Mouse (Mus musculus) liver, embryonic 13.5 days (tissue): Measurements from ENCODE around the gene Rnpc3. TPM values are rescaled to one million over a fixed set of nuclear protein-coding genes. Genes with fewer than 3 reads are reported as not detected.
"Not testable (repeated sequence)": the region's sequence is repeated elsewhere in the genome, so short reads cannot be mapped to it uniquely, and the experiment has no call there.

ENCODE experiments used
- ATAC-seq: fragments of 200-750 bp; cut with Nextera tagmentation; 2 replicates; pipeline ENCODE4 v1.8.0; 2017; ENCODE audit warnings: low read depth, mild to moderate bottlenecking, moderate number of reproducible peaks, moderate library complexity
- DNase-seq: peaks from one replicate; pipeline ENCODE4 v3.0.0; 2022
- H3K27ac ChIP-seq: fragments of 300-500 bp; sonication (generic); 2 replicates; pipeline ENCODE4 v1.5.1; 2015; ENCODE audit warnings: moderate library complexity, mild to moderate bottlenecking, inconsistent platforms
- H3K27me3 ChIP-seq: fragments of 300-500 bp; sonication (generic); 2 replicates; pipeline ENCODE4 v1.6.1; 2015; ENCODE audit warnings: mild to moderate bottlenecking, inconsistent platforms
- H3K36me3 ChIP-seq: fragments of 300-500 bp; sonication (generic); 2 replicates; pipeline ENCODE4 v1.6.1; 2015; ENCODE audit warnings: mild to moderate bottlenecking, inconsistent platforms
- H3K4me1 ChIP-seq: fragments of 300-500 bp; sonication (generic); replicated peaks from 2 replicates; pipeline ENCODE4 v1.6.1; 2015; ENCODE audit warnings: inconsistent platforms
- H3K4me2 ChIP-seq: fragments of 300-500 bp; sonication (generic); 2 replicates; pipeline ENCODE4 v1.6.1; 2015; ENCODE audit warnings: inconsistent platforms, mild to moderate bottlenecking, moderate library complexity
- H3K4me3 ChIP-seq: fragments of 300-500 bp; sonication (generic); replicated peaks from 2 replicates; pipeline ENCODE4 v1.5.1; 2015; ENCODE audit warnings: mild to moderate bottlenecking, inconsistent platforms
- H3K9ac ChIP-seq: fragments of 300-500 bp; sonication (generic); 2 replicates; pipeline ENCODE4 v1.6.1; 2015; ENCODE audit warnings: mild to moderate bottlenecking, inconsistent platforms
- H3K9me3 ChIP-seq: fragments of 300-500 bp; sonication (generic); replicated peaks from 2 replicates; pipeline ENCODE4 v1.6.1; 2016; ENCODE audit warnings: inconsistent platforms
- WGBS: fragments of 180-500 bp; shearing (Covaris S2); methylation state at CpG from one replicate; pipeline ENCODE4 v1.1.7; 2015; ENCODE audit not compliant: insufficient replicate concordance; 5-methylcytosine and 5-hydroxymethylcytosine counted together
- polyA plus RNA-seq: library from polyadenylated mRNA; unstranded; fragments of >200 nt; fragmentation: Nextera tagmentation; extraction: Ambion mirVana; gene quantifications from 2 replicates; pipeline ENCODE4 v1.2.1, GENCODE M21; 2015

Gene Rnpc3
- 18.5 and 24.3 TPM in 2 replicates for polyA plus RNA-seq

- ATAC-seq: peak; percentile 96
- H3K36me3 ChIP-seq: peaks cover 11% of the 10 kb centered on the region
- peak within 1 kb of the TSS; percentile 73 for H3K4me2 ChIP-seq
- H3K27me3 ChIP-seq: no peaks in the 10 kb centered on the region
- no peaks in the 10 kb centered on the region for H3K9me3 ChIP-seq
- H3K27ac ChIP-seq: peak within 1 kb of the TSS; percentile 100
- peak within 1 kb of the TSS; percentile 90 for H3K9ac ChIP-seq
- under 1% methylated on average over 69 of the region's 70 CpGs for WGBS
- peak within 1 kb of the TSS; percentile 76 for H3K4me3 ChIP-seq
- H3K4me1 ChIP-seq: peaks cover 32% of the 10 kb centered on the region
- DNase-seq: peak; percentile 91
Observed at GRCm38 (mm10) chr3:113629606-113630359, at the start of gene Rnpc3. Gene Rnpc3, minus strand, starts transcription at chr3:113630149.

- Histone ChIP-seq H3K9ac (no peak overlapping the region), H3K27ac (no peak overlapping the region), H3K4me3 (no peak overlapping the region), H3K36me3 (no peaks in the 10 kb centered on the region), H3K4me1 (no peaks in the 10 kb centered on the region), H3K9me3 (no peaks in the 10 kb centered on the region), H3K27me3 (no peaks in the 10 kb centered on the region), H3K4me2 (no peak overlapping the region)
- ATAC-seq (peak; percentile 61; the same call in 1 of the 2 replicates), DNase-seq (no peak)
- WGBS: 43% methylated on average over 2 of the region's 2 CpGs
Observed at GRCm38 (mm10) chr3:113656940-113657339, 27.0 kb upstream of the Rnpc3 start.

- H3K27ac ChIP-seq: no peak overlapping the region
- no peak overlapping the region for H3K4me2 ChIP-seq
- ATAC-seq: no peak
- no peaks in the 10 kb centered on the region for H3K36me3 ChIP-seq
- H3K4me3 ChIP-seq: no peak overlapping the region
- no peaks in the 10 kb centered on the region for H3K4me1 ChIP-seq
- H3K27me3 ChIP-seq: no peaks in the 10 kb centered on the region
- H3K9me3 ChIP-seq: no peaks in the 10 kb centered on the region
- no peak overlapping the region for H3K9ac ChIP-seq
- 53% methylated on average over 3 of the region's 3 CpGs for WGBS
- DNase-seq: no peak
Observed at GRCm38 (mm10) chr3:113654335-113654734, 24.4 kb upstream of the Rnpc3 start.

GRCm38 (mm10) chr3:113651386-113651785 is 21.4 kb upstream of the Rnpc3 start:
- not testable (repeated sequence) for ATAC-seq, H3K27ac ChIP-seq, H3K4me2 ChIP-seq, H3K9ac ChIP-seq, DNase-seq, H3K4me3 ChIP-seq, H3K27me3 ChIP-seq, H3K36me3 ChIP-seq, H3K4me1 ChIP-seq, H3K9me3 ChIP-seq
- 50% methylated on average over 3 of the region's 3 CpGs for WGBS

- Histone ChIP-seq H3K36me3 (no peaks in the 10 kb centered on the region), H3K9me3 (no peaks in the 10 kb centered on the region), H3K9ac (no peak overlapping the region), H3K4me2 (no peak overlapping the region), H3K27ac (no peak overlapping the region), H3K4me1 (no peaks in the 10 kb centered on the region), H3K27me3 (no peaks in the 10 kb centered on the region), H3K4me3 (no peak overlapping the region)
- no peak for DNase-seq
- 64% methylated on average over 1 of the region's 1 CpGs for WGBS
- no peak for ATAC-seq
Observed at GRCm38 (mm10) chr3:113639545-113639944, 9.6 kb upstream of the Rnpc3 start.

GRCm38 (mm10) chr3:113634220-113634619 is 4.3 kb upstream of the Rnpc3 start:
- DNase-seq (no peak), ATAC-seq (no peak)
- no peak overlapping the region for H3K4me2 ChIP-seq
- H3K4me3 ChIP-seq: no peak overlapping the region
- H3K27ac ChIP-seq: no peak overlapping the region
- H3K27me3 ChIP-seq: no peaks in the 10 kb centered on the region
- H3K9me3 ChIP-seq: no peaks in the 10 kb centered on the region
- H3K36me3 ChIP-seq: no peaks in the 10 kb centered on the region
- no peak overlapping the region for H3K9ac ChIP-seq
- H3K4me1 ChIP-seq: peaks cover 21% of the 10 kb centered on the region

- DNase-seq: peak; percentile 38
- Histone ChIP-seq H3K4me1 (peaks cover 28% of the 10 kb centered on the region), H3K27ac (peak overlapping the region; percentile 100), H3K4me2 (peak overlapping the region; percentile 73), H3K9ac (peak overlapping the region; percentile 90), H3K4me3 (peak overlapping the region; percentile 76), H3K27me3 (no peaks in the 10 kb centered on the region), H3K9me3 (no peaks in the 10 kb centered on the region), H3K36me3 (peaks cover 5% of the 10 kb centered on the region)
- peak; percentile 16 for ATAC-seq
Observed at GRCm38 (mm10) chr3:113631611-113632010, 1.7 kb upstream of the Rnpc3 start.

GRCm38 (mm10) chr3:113630564-113630963 is 615 bp upstream of the Rnpc3 start:
- Histone ChIP-seq H3K36me3 (peaks cover 11% of the 10 kb centered on the region), H3K27ac (peak overlapping the region; percentile 100), H3K9me3 (no peaks in the 10 kb centered on the region), H3K9ac (peak overlapping the region; percentile 90), H3K4me2 (peak overlapping the region; percentile 73), H3K4me1 (peaks cover 32% of the 10 kb centered on the region), H3K27me3 (no peaks in the 10 kb centered on the region), H3K4me3 (peak overlapping the region; percentile 76)
- 6% methylated on average over 13 of the region's 13 CpGs for whole genome bisulfite sequencing
- ATAC-seq (0 out of 2 replicates have a peak, but pooled peaks have one; percentile 2), DNase-seq (peak; percentile 33)

- Histone ChIP-seq H3K9ac (no peak within 1 kb of the TSS), H3K4me1 (no peaks in the 10 kb centered on the region), H3K36me3 (peaks cover 17% of the 10 kb centered on the region), H3K4me3 (no peak within 1 kb of the TSS), H3K4me2 (no peak within 1 kb of the TSS), H3K27ac (no peak within 1 kb of the TSS), H3K27me3 (no peaks in the 10 kb centered on the region), H3K9me3 (no peaks in the 10 kb centered on the region)
- WGBS: 83% methylated on average over 2 of the region's 2 CpGs
- DNase-seq (no peak), ATAC-seq (no peak)
Observed at GRCm38 (mm10) chr3:113606599-113606998, 23.4 kb downstream of the Rnpc3 start, which contains the start of gene Amy1. Gene Amy1, minus strand, starts transcription at chr3:113606699.

- Histone ChIP-seq H3K36me3 (0 out of 2 replicates have a peak, but pooled peaks cover 4% of the 10 kb centered on the region), H3K4me1 (no peaks in the 10 kb centered on the region), H3K9ac (no peak overlapping the region), H3K4me2 (no peak overlapping the region), H3K27ac (no peak overlapping the region), H3K4me3 (no peak overlapping the region), H3K27me3 (no peaks in the 10 kb centered on the region), H3K9me3 (no peaks in the 10 kb centered on the region)
- ATAC-seq (no peak), DNase-seq (no peak)
- WGBS: 36% methylated on average over 1 of the region's 1 CpGs
Observed at GRCm38 (mm10) chr3:113590844-113591243, 39.1 kb downstream of the Rnpc3 start.

- H3K9me3 ChIP-seq: no peaks in the 10 kb centered on the region
- H3K4me1 ChIP-seq: no peaks in the 10 kb centered on the region
- ATAC-seq (peak; percentile 77), DNase-seq (no peak)
- no peak overlapping the region for H3K9ac ChIP-seq
- no peak overlapping the region for H3K4me2 ChIP-seq
- no peaks in the 10 kb centered on the region for H3K36me3 ChIP-seq
- no peak overlapping the region for H3K27ac ChIP-seq
- H3K27me3 ChIP-seq: no peaks in the 10 kb centered on the region
- no peak overlapping the region for H3K4me3 ChIP-seq
- 64% methylated on average over 4 of the region's 4 CpGs for WGBS
Observed at GRCm38 (mm10) chr3:113574578-113574977, 55.4 kb downstream of the Rnpc3 start.

- H3K9me3 ChIP-seq: no peaks in the 10 kb centered on the region
- 55% methylated on average over 2 of the region's 2 CpGs for WGBS
- DNase-seq (no peak), ATAC-seq (peak; percentile 70)
- H3K9ac ChIP-seq: no peak overlapping the region
- H3K4me3 ChIP-seq: no peak overlapping the region
- H3K4me2 ChIP-seq: no peak overlapping the region
- no peaks in the 10 kb centered on the region for H3K4me1 ChIP-seq
- H3K27ac ChIP-seq: no peak overlapping the region
- no peaks in the 10 kb centered on the region for H3K36me3 ChIP-seq
- H3K27me3 ChIP-seq: no peaks in the 10 kb centered on the region
Observed at GRCm38 (mm10) chr3:113574138-113574537, 55.8 kb downstream of the Rnpc3 start.
